Mouse (Mus musculus) embryonic facial prominence, embryonic 15.5 days (tissue): ENCODE results near the gene Pkn1. TPM values are rescaled to one million over a fixed set of nuclear protein-coding genes. Genes with fewer than 3 reads are reported as not detected.
A peak's percentile ranks its signal among the peaks of the same experiment; 100 is the strongest.

Experiments
- ATAC-seq: fragments of 200-750 bp; cut with Nextera tagmentation; 2 replicates; pipeline ENCODE4 v1.8.0; 2017; ENCODE audit warnings: low read depth, moderate TSS enrichment; ENCODE audit not compliant: insufficient number of reproducible peaks, low FRiP score, low TSS enrichment
- H3K27ac ChIP-seq: fragments of 300-500 bp; sonication (generic); replicated peaks from 2 replicates; pipeline ENCODE4 v1.5.1; 2015; ENCODE audit warnings: mild to moderate bottlenecking, inconsistent platforms
- H3K27me3 ChIP-seq: fragments of 300-500 bp; sonication (generic); 2 replicates; pipeline ENCODE4 v1.6.1; 2015; ENCODE audit warnings: inconsistent platforms
- H3K36me3 ChIP-seq: fragments of 300-500 bp; sonication (generic); 2 replicates; pipeline ENCODE4 v1.6.1; 2015; ENCODE audit warnings: mild to moderate bottlenecking, inconsistent platforms
- H3K4me1 ChIP-seq: fragments of 300-500 bp; sonication (generic); 2 replicates; pipeline ENCODE4 v1.6.1; 2015; ENCODE audit warnings: inconsistent platforms
- H3K4me2 ChIP-seq: fragments of 300-500 bp; sonication (generic); replicated peaks from 2 replicates; pipeline ENCODE4 v1.6.1; 2015; ENCODE audit warnings: mild to moderate bottlenecking, inconsistent platforms
- H3K4me3 ChIP-seq: fragments of 300-500 bp; sonication (generic); replicated peaks from 2 replicates; pipeline ENCODE4 v1.5.1; 2015; ENCODE audit warnings: mild to moderate bottlenecking, inconsistent platforms
- H3K9ac ChIP-seq: fragments of 300-500 bp; sonication (generic); 2 replicates; pipeline ENCODE4 v1.6.1; 2015; ENCODE audit warnings: inconsistent platforms
- H3K9me3 ChIP-seq: fragments of 300-500 bp; sonication (generic); replicated peaks from 2 replicates; pipeline ENCODE4 v1.6.1; 2016; ENCODE audit warnings: inconsistent platforms
- WGBS: fragments of 180-500 bp; shearing (Covaris S2); methylation state at CpG from one replicate; pipeline ENCODE4 v1.1.7; 2015; 5-methylcytosine and 5-hydroxymethylcytosine counted together
- polyA plus RNA-seq: library from polyadenylated mRNA; unstranded; fragments of >200 nt; fragmentation: Nextera tagmentation; extraction: Ambion mirVana; gene quantifications from 2 replicates; pipeline ENCODE4 v1.2.1, GENCODE M21; 2015

The Pkn1 gene
- polyA plus RNA-seq, 1 experiment from 2014 or later = 23.7 TPM

DNA sequence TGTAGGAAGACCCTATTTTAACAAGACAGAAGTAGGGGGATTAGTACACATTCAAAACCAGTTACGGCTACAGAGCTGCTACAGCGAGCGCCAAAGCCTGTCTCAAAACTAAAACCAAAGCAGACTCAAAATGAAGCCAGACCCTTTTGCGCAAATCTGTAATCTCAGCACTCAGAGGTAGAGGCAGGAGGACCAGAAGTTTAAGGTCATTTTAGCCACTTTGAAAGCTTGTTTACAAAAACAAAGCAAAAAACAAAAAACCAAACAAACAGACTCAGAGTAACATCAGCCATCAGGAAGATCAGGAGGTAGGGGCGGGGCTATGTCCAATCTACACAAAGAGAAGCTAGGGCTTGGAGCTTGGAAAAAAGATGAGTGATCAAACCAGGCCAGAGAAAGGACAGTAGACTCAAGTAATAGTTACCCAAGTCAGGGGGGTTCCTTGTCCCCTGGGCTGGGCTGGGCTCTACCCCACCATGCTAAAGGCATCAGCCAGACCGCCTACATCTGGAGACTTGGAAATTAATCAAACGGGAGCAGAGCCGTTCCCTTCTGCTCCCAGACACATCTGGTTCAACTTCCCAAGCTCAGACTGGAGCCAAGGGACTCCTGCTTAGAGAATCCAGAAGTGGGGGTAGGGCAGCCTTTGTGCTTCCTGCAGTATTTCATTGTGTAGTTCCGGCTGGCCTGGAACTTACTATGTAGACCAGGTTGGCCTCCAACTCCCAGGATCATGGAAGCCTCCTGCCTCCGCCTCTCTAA is 40.2 kb upstream of the Pkn1 start:
- Histone ChIP-seq H3K9ac (no peak overlapping the region), H3K9me3 (no peaks in the 10 kb centered on the region), H3K4me2 (peak overlapping the region; percentile 93), H3K4me3 (peak overlapping the region; percentile 65), H3K27me3 (no peaks in the 10 kb centered on the region), H3K4me1 (peaks cover 47% of the 10 kb centered on the region), H3K27ac (peak overlapping the region; percentile 82), H3K36me3 (no peaks in the 10 kb centered on the region)
- peak; percentile 64; the same call in 1 of the 2 replicates for ATAC-seq
- WGBS = 41% methylated on average over 10 of the region's 10 CpGs

DNA sequence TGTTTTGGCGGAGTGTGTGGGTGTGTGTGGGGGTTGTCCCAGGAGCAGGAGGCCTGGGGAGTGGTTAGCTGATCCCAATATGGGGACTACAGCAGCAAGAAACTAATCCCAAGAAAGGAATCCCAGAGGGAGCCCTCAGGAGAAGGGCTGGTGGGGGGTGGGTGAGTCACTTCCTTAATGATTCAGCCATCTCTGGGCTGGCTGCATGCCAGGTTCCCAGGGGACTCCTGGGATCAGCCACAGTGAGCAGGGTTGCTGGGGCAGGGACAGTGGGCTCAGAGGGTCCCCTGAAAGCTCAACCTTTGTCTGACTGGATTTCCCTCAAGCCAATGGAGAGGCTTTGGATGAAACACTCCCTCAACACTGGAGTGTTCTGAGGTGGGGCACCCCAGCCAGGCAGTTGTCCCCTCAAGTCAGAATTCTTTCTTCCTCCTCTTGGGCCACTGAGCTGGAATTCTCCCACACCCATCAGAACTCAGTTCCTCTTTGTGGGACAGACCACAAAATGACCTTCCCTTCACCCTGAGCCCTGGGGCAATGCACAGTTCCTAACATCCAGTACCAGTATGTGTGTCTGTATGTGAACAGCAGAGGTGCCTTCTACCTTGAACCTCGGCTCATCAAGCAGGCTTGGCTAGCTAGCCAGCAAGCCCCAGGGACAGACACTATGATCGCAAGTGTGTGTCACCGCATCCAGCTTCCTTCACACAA is 39.0 kb upstream of the Pkn1 start:
- peak overlapping the region; percentile 19 for H3K4me2 ChIP-seq
- H3K4me3 ChIP-seq = no peak overlapping the region
- peak overlapping the region; percentile 82; the same call in 1 of the 2 replicates for H3K27ac ChIP-seq
- ATAC-seq = no peak
- peaks cover 47% of the 10 kb centered on the region for H3K4me1 ChIP-seq
- 51% methylated on average over 4 of the region's 4 CpGs for WGBS
- no peaks in the 10 kb centered on the region for H3K36me3 ChIP-seq
- no peaks in the 10 kb centered on the region for H3K27me3 ChIP-seq
- H3K9me3 ChIP-seq = no peaks in the 10 kb centered on the region
- no peak overlapping the region for H3K9ac ChIP-seq

DNA sequence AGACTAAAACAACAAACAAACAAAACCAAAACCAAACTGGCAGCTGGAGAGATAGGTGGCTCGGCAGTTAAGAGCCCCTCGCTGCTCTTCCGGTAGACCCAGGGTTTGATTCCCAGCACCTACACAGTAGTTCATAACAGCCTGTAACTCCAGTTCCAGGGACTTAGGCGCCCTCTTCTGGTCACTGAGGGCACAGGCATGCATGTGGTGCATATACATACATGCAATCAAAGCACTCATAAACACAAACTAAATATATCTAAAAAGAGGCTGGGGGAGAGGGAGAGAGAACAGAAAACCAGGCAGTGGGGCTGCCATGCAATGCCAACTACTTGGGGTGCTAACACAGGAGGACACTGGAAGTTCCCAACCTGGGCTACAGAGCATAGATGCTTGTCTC is 38.4 kb upstream of the Pkn1 start:
- Histone ChIP-seq H3K27ac (peak overlapping the region; percentile 82; the same call in 1 of the 2 replicates), H3K9me3 (no peaks in the 10 kb centered on the region), H3K9ac (no peak overlapping the region), H3K27me3 (no peaks in the 10 kb centered on the region), H3K4me3 (no peak overlapping the region), H3K4me2 (no peak overlapping the region), H3K36me3 (no peaks in the 10 kb centered on the region), H3K4me1 (peaks cover 47% of the 10 kb centered on the region)
- WGBS = 87% methylated on average over 4 of the region's 4 CpGs
- ATAC-seq = no peak

DNA sequence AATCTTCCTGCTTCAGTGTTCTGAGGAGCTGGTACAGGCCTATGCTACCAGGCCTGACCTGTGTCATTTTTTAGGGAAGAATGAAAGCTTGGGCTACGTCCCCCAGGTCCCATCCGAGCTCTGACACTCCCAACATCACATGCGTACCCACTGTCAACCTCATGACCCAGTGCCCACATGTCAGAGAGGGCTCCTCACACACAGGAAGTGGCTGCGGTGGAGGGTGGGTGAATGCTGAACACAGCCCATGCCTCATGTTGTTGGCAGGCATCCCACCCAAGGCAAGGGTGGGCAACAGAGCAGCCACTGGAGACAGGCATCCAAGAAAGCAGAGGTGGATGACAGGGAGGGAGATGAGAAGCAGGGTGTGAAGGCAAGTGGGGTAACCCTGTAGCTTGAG is 37.7 kb upstream of the Pkn1 start:
- Histone ChIP-seq H3K4me3 (no peak overlapping the region), H3K9ac (no peak overlapping the region), H3K4me1 (peaks cover 47% of the 10 kb centered on the region), H3K4me2 (no peak overlapping the region), H3K27me3 (no peaks in the 10 kb centered on the region), H3K27ac (no peak overlapping the region), H3K9me3 (no peaks in the 10 kb centered on the region), H3K36me3 (no peaks in the 10 kb centered on the region)
- WGBS = 93% methylated on average over 4 of the region's 4 CpGs
- ATAC-seq = no peak

DNA sequence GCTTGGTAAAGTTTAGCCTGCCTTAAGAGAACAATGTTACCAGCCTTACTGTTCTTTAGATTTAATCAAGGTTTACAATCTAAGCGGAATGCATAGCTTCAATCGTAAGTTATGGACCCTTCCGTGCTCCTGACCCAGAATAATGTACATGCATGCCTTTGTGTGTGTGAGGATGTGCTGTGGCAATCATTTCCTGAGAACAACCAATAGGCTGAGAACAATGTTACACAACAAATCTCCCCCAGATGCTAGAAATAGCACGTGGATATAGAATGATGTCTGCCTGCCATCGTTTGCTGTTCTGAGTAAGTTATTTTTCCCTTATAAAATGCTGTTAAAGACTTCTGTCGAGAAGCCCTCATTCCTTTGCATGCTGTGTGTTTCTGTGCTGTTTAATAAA is 33.9 kb upstream of the Pkn1 start:
- WGBS = 63% methylated on average over 6 of the region's 6 CpGs
- Histone ChIP-seq H3K36me3 (peaks cover 21% of the 10 kb centered on the region), H3K9me3 (no peaks in the 10 kb centered on the region), H3K27me3 (no peaks in the 10 kb centered on the region), H3K9ac (no peak overlapping the region), H3K4me3 (no peak overlapping the region), H3K4me2 (no peak overlapping the region), H3K27ac (no peak overlapping the region), H3K4me1 (peaks cover 14% of the 10 kb centered on the region)
- ATAC-seq = no peak

DNA sequence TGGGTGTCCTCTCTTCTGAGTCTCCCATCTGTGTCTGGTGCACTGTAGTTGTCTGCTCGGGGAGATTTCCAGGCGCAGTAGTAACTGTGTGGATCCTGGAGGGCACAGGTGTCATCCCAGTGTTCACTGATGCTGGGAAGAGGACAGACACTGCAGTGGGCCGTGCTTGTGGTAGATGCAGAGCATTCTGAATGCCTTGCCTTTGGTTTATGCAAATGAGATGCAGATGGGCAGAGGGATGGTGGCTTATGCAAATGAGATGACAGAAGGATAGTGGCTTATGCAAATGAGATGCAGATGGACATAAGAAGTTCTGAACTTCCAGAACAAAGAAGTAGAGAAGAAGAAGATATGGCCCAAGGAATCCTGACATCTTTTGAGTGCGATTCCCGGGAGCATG is 32.9 kb upstream of the Pkn1 start:
- peaks cover 24% of the 10 kb centered on the region for H3K36me3 ChIP-seq
- H3K27ac ChIP-seq = no peak overlapping the region
- ATAC-seq = no peak
- H3K4me1 ChIP-seq = peaks cover 7% of the 10 kb centered on the region; the same call in 1 of the 2 replicates
- H3K9me3 ChIP-seq = no peaks in the 10 kb centered on the region
- no peaks in the 10 kb centered on the region for H3K27me3 ChIP-seq
- no peak overlapping the region for H3K9ac ChIP-seq
- H3K4me3 ChIP-seq = no peak overlapping the region
- WGBS = 69% methylated on average over 5 of the region's 5 CpGs
- H3K4me2 ChIP-seq = no peak overlapping the region

DNA sequence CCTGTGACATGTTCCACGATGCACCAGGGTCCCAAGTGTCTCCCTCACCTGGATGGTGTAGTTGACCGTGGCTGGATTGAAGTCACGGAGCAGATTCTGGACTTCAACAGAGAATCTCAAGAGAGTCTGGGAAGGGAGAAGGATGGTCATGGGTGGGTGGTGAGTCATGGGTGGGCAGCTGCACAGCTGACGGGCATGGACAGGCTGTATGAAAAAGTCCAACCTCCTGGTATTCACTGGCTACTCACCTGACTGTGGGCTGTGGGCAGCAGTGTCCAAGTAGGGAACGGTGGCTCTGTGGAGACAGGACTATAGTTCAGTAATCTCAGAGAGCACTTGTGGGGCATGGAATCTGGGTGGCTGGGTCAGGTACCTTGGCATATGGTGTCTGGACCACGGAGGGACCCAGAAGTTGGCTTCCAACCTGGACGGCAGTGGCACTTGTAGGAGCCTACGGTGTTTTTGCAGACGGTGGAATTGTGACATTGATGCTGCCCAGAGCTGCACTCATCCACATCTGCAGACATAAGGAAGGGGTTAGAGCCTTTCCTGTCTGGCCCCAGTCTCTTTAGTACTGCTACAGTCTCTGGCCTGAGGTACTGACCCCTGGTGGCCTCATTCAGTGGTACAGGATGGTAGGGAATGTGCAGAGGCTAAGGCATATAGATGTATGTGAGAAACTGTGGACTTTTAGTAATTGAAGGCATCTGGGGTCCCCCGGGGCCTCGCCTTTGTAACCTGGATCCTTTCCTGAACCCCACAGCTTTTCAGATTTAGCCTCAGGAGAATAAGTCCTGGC is 30.2 kb upstream of the Pkn1 start:
- Histone ChIP-seq H3K9me3 (no peaks in the 10 kb centered on the region), H3K4me3 (no peak overlapping the region), H3K9ac (no peak overlapping the region), H3K27me3 (no peaks in the 10 kb centered on the region), H3K4me2 (no peak overlapping the region), H3K4me1 (peaks cover 6% of the 10 kb centered on the region; the same call in 1 of the 2 replicates), H3K27ac (no peak overlapping the region), H3K36me3 (peaks cover 47% of the 10 kb centered on the region)
- 63% methylated on average over 11 of the region's 11 CpGs for WGBS
- ATAC-seq = no peak

DNA sequence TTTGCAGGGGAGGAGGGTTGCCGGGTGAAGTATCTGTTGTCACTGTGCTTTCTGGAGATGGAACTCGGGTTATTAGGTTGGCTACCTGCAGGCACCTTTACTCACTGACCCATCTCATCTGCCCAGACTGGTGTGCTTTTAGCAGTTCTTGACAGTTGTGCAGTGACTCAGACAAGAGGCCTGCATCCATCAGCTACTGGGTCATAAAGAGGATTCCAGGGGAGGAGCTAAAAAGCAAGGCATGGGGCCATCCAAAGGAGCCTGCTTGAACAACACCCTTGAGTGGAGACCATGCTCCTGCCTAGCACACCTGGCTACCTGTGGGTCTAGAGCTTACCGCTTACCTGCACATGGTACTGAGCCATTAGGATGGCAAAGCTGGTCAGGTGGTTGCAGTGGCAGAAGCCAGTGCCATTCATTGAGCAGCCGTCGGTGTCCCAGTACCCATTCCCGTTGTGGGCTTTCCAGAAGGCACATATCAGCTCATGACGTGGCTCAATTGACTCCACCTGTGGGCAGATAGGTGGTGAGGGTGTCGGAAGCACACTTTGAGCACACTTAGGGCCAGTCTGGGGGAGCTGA is 26.6 kb upstream of the Pkn1 start:
- ATAC-seq = no peak
- no peaks in the 10 kb centered on the region for H3K27me3 ChIP-seq
- H3K9me3 ChIP-seq = no peaks in the 10 kb centered on the region
- no peak overlapping the region for H3K9ac ChIP-seq
- peaks cover 77% of the 10 kb centered on the region for H3K36me3 ChIP-seq
- WGBS = 87% methylated on average over 8 of the region's 8 CpGs
- H3K4me2 ChIP-seq = no peak overlapping the region
- H3K4me3 ChIP-seq = no peak overlapping the region
- no peak overlapping the region for H3K27ac ChIP-seq
- H3K4me1 ChIP-seq = peaks cover 6% of the 10 kb centered on the region; the same call in 1 of the 2 replicates

DNA sequence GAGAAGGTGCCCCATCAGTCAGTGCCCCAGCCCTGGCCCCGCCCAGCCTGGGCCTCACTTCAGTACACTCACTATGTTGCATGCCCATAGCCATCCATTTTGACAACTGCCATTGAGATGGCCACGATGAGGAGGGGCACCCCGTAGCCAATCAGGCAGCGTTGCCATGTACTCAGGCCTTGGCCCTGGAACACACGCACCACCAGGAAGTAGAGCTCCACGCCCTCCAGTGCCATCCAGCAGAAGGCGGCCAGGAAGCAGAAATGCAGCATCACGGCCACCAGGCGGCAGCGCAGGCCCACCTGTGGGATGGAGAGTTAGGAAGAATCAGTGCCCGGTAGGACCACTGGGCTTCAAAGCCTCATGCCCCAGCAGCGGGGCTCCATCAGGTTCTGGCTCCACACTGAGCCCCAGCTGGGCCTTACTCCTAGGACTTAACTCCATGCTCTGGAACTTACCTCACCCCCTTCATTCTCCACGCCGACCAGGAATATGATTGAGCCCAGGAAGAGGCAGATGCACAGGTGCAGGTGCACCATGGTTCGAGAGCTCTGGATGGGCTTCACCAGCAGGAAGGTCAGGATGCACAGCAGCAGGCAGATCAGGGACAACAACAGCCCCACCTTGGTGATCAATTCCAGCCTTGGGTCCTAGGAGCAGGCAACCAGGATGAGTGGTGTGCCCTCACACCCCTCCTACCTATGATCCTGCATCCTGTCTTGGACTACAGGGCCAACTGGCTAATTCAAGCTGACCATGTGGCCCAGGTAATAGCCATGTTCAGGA is 25.9 kb upstream of the Pkn1 start:
- Histone ChIP-seq H3K4me3 (no peak overlapping the region), H3K27me3 (no peaks in the 10 kb centered on the region), H3K4me2 (no peak overlapping the region), H3K36me3 (peaks cover 84% of the 10 kb centered on the region), H3K9me3 (no peaks in the 10 kb centered on the region), H3K9ac (no peak overlapping the region), H3K4me1 (peaks cover 6% of the 10 kb centered on the region; the same call in 1 of the 2 replicates), H3K27ac (no peak overlapping the region)
- WGBS = 43% methylated on average over 15 of the region's 15 CpGs
- peak; percentile 52; the same call in 1 of the 2 replicates for ATAC-seq

DNA sequence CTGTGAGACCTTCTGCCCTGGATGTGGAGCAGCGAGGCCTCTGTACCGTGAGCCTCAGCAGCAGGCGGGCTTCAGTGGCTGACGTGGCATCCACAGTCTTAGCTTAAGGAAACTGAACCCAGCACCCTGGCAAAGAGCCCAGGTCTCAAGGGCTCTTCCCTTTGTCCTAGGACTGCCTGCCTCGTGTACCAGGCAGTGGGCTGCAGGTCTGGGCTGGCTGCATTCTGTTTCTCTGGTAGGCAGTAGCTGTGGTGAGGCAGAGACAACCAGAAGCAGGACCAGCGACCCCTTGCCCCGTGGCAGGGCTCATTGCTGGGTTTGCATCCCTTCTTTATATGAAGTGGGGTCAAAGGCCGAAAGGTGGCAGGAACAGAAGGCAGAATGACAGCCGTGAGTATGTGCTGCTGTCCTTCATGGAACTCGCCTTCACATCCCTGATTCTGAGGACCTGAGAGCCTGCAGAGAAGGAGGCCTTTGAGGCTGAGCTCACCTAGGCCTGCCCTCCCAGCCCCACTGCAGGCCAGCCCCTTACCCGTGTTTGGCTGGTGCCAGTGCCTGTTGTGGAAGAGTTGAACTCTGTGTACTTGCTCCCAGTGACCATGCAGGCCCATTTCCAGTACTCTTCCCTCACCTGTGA is 24.6 kb upstream of the Pkn1 start:
- no peak overlapping the region for H3K27ac ChIP-seq
- no peak for ATAC-seq
- H3K9ac ChIP-seq = no peak overlapping the region
- no peaks in the 10 kb centered on the region for H3K9me3 ChIP-seq
- WGBS = 80% methylated on average over 11 of the region's 11 CpGs
- no peak overlapping the region for H3K4me2 ChIP-seq
- H3K27me3 ChIP-seq = no peaks in the 10 kb centered on the region
- 0 out of 2 replicates have a peak, but pooled peaks cover 2% of the 10 kb centered on the region for H3K4me1 ChIP-seq
- peaks cover 81% of the 10 kb centered on the region for H3K36me3 ChIP-seq
- H3K4me3 ChIP-seq = no peak overlapping the region
